Mouse (Mus musculus) C2C12 (cell line): ENCODE results near the gene Gm43191. TPM values are rescaled to one million over a fixed set of nuclear protein-coding genes. Genes with fewer than 3 reads are reported as not detected.
A peak's percentile ranks its signal among the peaks of the same experiment; 100 is the strongest.

ENCODE experiments used
- H3K27me3 ChIP-seq: one replicate; pipeline ENCODE4 v1.6.1; 2011; ENCODE audit not compliant: control insufficient read depth, insufficient read depth, insufficient read length
- H3K36me3 ChIP-seq: one replicate; pipeline ENCODE4 v1.6.1; 2011; ENCODE audit not compliant: control insufficient read depth, insufficient read depth
- H3K4me3 ChIP-seq: one replicate; pipeline ENCODE4 v1.5.1; 2011; ENCODE audit warnings: mild to moderate bottlenecking, control low read depth; ENCODE audit not compliant: poor library complexity, insufficient read depth, severe bottlenecking
- H3K79me2 ChIP-seq: one replicate; pipeline ENCODE4 v1.6.1; 2011; ENCODE audit not compliant: control insufficient read depth, insufficient read depth
- H3K79me3 ChIP-seq: one replicate; pipeline ENCODE4 v1.6.1; 2011; ENCODE audit warnings: low read depth, control low read depth
- H3ac ChIP-seq: one replicate; pipeline ENCODE3; 2011; ENCODE audit warnings: low read depth; ENCODE audit not compliant: control insufficient read depth, insufficient read length
- CEBPB ChIP-seq: IDR thresholded peaks from one replicate; pipeline ENCODE4 v1.6.1; 2011; ENCODE audit warnings: low read depth, mild to moderate bottlenecking, control low read depth, moderate library complexity
- CTCF ChIP-seq: IDR thresholded peaks from one replicate; pipeline ENCODE4 v1.5.1; 2011; ENCODE audit not compliant: control insufficient read depth, insufficient read depth, insufficient read length
- FOSL1 ChIP-seq: IDR thresholded peaks from one replicate; pipeline ENCODE4 v1.8.0; 2011; ENCODE audit warnings: mild to moderate bottlenecking, low read length; ENCODE audit not compliant: poor library complexity, insufficient read depth, severe bottlenecking
- MAX ChIP-seq: IDR thresholded peaks from one replicate; pipeline ENCODE4 v1.6.1; 2011; ENCODE audit warnings: mild to moderate bottlenecking, control low read depth
- MYOD1 ChIP-seq: IDR thresholded peaks from one replicate; pipeline ENCODE4 v1.6.1; 2011; ENCODE audit warnings: low read depth; ENCODE audit not compliant: control insufficient read depth, insufficient read length
- MYOG ChIP-seq: IDR thresholded peaks from one replicate; pipeline ENCODE4 v1.6.1; 2011; ENCODE audit not compliant: control insufficient read depth, insufficient read length; ENCODE audit errors: extremely low read depth
- USF1 ChIP-seq: IDR thresholded peaks from one replicate; pipeline ENCODE4 v1.6.1; 2011; ENCODE audit warnings: low read depth, mild to moderate bottlenecking, control low read depth, moderate library complexity
- polyA plus RNA-seq: library from polyadenylated mRNA; unstranded; fragments of >200 nt; fragmentation: generic; extraction: Trizol; gene quantifications from one replicate; pipeline ENCODE4 v1.2.1, GENCODE M21; 2012; ENCODE audit warnings: missing spikeins

Gene Gm43191
- polyA plus RNA-seq, 1 experiment: not detected

DNA sequence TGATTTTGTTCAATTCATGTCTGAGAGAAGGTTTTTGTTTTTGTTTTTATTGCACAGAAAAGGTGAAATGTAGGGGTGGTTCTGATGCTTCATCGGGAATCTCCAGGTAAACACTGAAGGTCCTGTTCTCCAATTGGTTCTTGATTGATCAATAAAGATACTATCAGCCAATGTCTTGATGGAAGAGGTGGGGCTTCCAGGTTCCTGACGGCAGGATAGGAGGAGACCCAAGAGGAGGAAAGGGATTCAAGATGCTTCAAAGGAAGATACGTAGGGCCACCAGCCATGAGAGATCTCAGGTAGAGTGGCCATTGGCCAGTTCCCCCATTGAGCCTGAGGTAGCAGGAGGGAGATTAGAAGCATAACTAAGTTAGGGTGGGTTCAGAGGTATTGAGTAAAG lies 37.9 kb upstream of the Gm43191 start:
- Histone ChIP-seq H3K4me3 (no peak overlapping the region), H3ac (no peak overlapping the region)
- TF ChIP-seq MYOG: no peak
- TF ChIP-seq USF1: no peak
- no peak for TF ChIP-seq MAX
- no peak for TF ChIP-seq FOSL1
- TF ChIP-seq CEBPB: no peak
- TF ChIP-seq MYOD1: no peak
- no peak for TF ChIP-seq CTCF

DNA sequence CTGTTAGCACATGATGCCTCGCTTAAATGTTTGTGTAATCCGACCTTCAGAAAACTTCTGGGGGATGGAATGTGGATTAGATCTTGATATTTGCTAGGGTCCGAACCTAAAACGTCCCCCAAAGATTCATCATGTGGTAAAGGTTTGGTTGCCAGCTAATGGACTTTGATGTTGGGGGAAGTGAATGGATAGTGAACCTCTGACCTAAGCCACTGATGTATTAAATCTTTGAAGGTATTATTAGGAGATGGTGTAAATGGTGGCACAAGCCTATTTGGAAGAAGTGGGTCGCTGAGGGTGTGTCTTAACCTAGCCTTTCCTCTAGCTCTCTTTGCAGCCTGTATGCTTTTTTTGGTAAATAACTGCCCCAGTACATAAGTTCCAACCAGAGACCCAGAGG lies 32.0 kb upstream of the Gm43191 start:
- Histone ChIP-seq H3K4me3 (no peak overlapping the region), H3K27me3 (no peaks in the 10 kb centered on the region), H3ac (peak overlapping the region; percentile 8), H3K36me3 (no peaks in the 10 kb centered on the region), H3K79me2 (peaks cover 40% of the 10 kb centered on the region), H3K79me3 (peaks cover 21% of the 10 kb centered on the region)
- no peak for TF ChIP-seq MYOG
- TF ChIP-seq USF1: no peak
- no peak for TF ChIP-seq MAX
- no peak for TF ChIP-seq CTCF
- no peak for TF ChIP-seq FOSL1
- TF ChIP-seq MYOD1: no peak
- no peak for TF ChIP-seq CEBPB

More for the DNA sequence above, 37.9 kb upstream of the Gm43191 start:
- Histone ChIP-seq H3K79me2 (no peaks in the 10 kb centered on the region), H3K79me3 (no peaks in the 10 kb centered on the region), H3K27me3 (no peaks in the 10 kb centered on the region), H3K36me3 (no peaks in the 10 kb centered on the region)

DNA sequence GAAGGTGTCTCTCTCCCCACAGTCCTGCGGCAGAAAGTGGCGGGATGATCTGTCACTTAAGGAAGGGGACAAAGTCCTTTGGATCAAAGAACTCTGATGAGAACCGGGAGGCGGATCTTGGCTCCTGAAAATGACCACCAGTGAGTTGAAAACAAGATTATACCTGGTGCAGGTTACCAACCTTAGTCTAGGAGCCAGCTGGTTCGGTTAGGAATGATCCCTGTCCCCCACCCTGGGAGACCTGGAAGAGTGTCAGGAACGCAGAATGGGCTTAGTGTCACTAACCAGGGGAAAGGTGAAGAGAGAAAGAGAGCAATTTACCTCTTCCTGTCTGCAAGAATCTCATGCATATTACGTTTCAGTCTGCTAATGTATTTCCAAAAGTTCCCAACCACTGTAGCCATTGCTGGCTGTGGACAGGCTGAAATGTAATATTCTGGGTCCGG lies 31.4 kb upstream of the Gm43191 start, which contains the start of gene Slc35a3:
Gene Slc35a3, minus strand, starts transcription at position 396 of the 446 bp plus-strand sequence.
- Histone ChIP-seq H3K79me3 (peaks cover 24% of the 10 kb centered on the region), H3K27me3 (no peaks in the 10 kb centered on the region), H3K36me3 (no peaks in the 10 kb centered on the region), H3ac (peak within 1 kb of the TSS; percentile 97), H3K79me2 (peaks cover 45% of the 10 kb centered on the region), H3K4me3 (peak within 1 kb of the TSS; percentile 72)
- TF ChIP-seq FOSL1 (no peak), MYOD1 (no peak), MYOG (no peak), CTCF (no peak), MAX (no peak), USF1 (no peak), CEBPB (no peak)

DNA sequence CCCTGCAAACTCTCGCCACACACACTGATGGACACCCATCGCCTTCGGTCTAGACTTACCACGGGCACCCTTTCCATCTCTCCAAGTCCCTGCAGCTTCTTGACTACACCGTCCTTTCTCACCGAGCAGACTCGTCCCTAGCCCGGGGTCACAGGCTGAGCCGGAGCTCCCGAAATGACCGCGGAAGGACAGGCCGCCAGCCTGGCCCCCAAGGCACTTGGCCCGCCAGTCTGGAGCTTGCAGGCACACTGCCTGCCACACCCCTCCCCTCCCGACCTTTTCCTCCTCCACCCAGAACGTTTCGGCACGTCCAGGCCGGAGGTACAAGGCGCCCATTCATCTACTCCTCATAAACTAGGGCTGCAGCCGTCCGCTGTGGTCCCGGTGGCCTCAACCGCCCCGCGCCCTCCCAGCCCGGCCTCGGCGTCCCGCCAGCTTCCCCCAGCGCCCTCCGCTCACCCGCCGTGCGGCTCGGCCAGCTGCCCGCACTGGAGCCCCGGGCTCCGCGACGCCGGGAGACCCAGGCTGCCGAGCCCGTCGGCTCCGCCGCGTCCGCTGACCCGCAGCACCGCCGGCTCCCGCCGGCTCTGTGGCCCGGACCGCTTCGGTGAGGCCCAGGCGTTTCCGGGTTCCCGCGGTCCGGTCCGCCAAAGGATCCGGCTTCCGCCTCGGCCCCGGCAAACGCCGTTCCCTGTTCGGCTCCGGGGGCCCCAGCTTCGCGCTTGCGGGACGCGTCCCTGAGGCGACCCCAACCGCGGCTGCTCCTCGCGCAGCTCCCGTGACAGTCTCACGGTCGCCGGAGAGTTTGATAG lies 30.8 kb upstream of the Gm43191 start:
- Histone ChIP-seq H3K79me3 (peaks cover 28% of the 10 kb centered on the region), H3K79me2 (peaks cover 51% of the 10 kb centered on the region), H3K36me3 (peaks cover 2% of the 10 kb centered on the region), H3K4me3 (peak overlapping the region; percentile 72), H3K27me3 (no peaks in the 10 kb centered on the region), H3ac (peak overlapping the region; percentile 97)
- TF ChIP-seq USF1: no peak
- TF ChIP-seq MAX: no peak
- no peak for TF ChIP-seq CEBPB
- no peak for TF ChIP-seq MYOG

DNA sequence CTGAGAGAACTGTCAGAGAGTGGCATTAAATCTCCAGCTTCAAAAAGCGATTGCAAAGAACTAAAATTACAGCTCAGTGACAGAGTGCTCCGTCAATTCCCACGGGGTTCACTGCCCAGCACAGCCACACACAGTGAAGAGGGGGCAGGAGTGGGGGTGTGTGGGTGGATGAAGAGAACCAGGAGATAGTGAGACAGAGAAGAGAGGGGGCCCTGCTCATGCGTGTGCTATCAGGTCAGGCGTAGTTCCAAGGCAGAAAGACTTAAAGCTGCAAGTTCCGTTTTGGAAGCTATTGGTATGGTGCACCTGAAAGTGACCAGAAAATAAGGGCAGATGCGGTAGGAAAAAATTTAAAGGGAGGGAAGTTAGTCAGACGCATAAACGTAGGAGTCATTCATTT lies 29.9 kb upstream of the Gm43191 start:
- Histone ChIP-seq H3K27me3 (no peaks in the 10 kb centered on the region), H3ac (no peak overlapping the region), H3K36me3 (peaks cover 5% of the 10 kb centered on the region), H3K4me3 (no peak overlapping the region), H3K79me2 (peaks cover 60% of the 10 kb centered on the region), H3K79me3 (peaks cover 30% of the 10 kb centered on the region)
- TF ChIP-seq MYOG: no peak
- no peak for TF ChIP-seq MYOD1

DNA sequence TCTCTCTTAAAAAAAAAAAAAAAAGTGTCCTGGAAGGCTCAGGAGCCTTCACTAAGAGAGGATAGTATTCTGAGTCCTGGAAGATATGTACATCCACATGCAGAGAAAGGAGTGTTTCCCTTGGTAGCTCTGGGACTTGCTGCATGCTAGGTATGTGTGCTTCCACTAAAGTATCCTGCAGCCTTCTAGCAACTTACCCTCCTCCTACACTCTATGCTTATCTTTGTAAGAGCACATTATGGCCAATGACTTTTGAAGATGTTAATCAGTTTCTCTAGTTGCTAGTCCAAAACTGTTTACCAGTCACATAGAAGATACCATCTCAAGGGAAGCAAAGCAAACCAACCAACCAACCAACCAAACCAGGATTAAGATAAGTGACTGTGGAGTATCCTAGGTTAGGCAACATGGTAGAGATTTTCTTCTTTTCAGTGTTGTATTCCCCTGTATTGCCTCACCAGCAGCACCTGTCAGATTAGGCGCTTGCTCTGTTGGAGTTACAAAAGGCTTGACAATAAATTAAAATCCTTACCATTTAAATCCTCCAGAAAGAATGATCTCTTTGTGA lies 24.7 kb upstream of the Gm43191 start:
- TF ChIP-seq CTCF (no peak), CEBPB (no peak), MAX (no peak), FOSL1 (no peak), USF1 (no peak), MYOG (no peak), MYOD1 (no peak)
- H3K4me3 ChIP-seq: no peak overlapping the region
- H3ac ChIP-seq: no peak overlapping the region
- no peaks in the 10 kb centered on the region for H3K27me3 ChIP-seq
- H3K79me3 ChIP-seq: peaks cover 35% of the 10 kb centered on the region
- H3K79me2 ChIP-seq: peaks cover 89% of the 10 kb centered on the region
- H3K36me3 ChIP-seq: peaks cover 8% of the 10 kb centered on the region
